Mouse (Mus musculus): ENCODE data around the gene Kdm2b.

Gene Kdm2b

DNA sequence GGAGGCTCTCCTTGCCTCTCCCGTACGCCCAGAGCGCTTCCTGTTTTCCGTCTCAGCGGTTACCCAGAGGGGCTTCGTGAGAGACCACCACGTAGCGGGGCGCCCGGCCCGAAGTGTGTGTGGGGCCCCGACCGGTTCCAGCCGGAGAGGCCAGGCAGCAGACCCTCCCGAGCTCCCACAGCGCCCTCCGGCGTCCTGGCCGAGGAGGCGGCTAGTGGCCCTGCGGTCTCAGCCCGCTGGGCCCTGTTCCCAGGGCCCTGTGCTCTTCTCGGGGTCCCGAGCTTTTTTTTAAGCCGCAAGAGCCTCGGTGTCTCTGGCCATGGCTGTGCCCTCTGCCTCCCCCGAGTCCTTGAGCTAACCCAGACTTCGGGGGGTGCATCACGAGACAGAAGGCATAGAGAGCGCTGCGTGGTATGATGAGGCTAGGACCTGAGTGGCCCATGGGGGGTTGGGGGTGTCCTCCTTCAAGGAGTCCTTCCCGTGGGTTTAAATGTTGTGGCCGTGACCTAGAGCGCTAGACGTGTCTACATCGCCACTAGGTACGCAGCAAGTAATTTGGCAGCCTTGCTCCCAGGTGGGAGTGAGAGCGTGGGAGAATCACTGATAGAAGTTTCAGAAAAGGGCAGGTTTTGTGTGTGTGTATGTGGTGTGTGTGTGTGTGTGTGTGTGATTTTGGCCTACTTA, 139.2 kb downstream of the Kdm2b start:
- DNase-seq (ENCODE audit: low read depth, low spot score): no peak

DNA sequence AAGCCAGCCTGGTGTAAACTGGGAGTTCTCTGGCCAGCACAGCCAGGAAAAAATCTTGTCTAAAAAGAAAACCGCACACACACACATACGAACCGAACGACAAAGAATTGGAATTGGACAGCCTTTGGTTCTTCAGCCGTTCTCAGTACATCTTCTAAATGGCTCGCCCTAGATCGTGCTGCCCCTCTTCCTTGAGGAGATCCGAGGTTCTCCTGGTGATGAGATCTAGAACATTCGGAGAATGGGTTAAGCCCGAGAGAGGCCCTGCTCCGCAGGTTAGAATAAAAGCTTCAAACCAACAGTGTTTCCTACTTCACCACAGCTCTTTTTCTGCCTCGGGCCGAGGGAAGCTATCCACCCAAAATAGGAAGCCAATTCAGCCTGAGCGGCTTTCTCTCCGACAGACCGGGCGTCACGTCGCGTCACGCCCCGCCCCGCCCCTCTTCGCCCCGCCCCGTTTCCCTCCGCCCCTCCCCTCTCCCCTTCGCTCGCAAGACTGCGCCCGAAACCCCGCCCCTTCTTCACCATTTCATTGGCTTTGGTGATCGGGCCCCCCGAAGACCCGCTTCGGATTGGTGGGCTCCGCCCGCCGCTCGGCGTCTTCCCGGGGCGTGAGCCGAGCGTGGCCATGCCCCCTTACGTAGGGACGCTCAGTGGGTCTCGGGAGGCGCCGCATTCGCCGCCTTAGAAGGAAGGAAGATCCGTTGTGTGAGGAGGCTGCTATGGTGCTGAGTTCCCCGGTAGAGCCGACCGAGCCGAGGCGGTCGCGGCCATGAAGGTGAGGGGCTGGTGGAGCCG, 139.9 kb downstream of the Kdm2b start, which contains the start of gene Rnf34:
Rnf34 (plus strand) TSS at position 528 of the 798 bp plus-strand sequence.
- peak; percentile 99 for DNase-seq (ENCODE audit: low read depth, low spot score)

DNA sequence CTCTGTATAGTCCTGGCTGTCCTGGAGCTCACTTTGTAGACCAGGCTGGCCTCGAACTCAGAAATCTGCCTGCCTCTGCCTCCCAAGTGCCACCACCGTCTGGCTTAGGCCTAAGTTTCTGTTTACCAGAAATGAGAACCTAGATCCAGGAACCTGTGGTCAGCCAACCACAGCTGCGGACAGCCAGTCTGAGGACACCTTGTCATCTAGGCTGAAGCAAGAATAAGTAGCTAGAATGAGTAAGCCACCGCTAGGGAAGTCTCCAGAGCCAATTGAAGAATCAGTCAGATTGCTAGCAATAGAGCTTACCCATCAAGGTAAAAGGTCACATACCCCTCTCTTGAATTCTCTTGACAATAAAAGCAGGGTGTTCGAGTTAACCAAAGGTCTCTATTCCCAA, 145.8 kb downstream of the Kdm2b start:
- no peak for DNase-seq (ENCODE audit: low read depth, low spot score)

DNA sequence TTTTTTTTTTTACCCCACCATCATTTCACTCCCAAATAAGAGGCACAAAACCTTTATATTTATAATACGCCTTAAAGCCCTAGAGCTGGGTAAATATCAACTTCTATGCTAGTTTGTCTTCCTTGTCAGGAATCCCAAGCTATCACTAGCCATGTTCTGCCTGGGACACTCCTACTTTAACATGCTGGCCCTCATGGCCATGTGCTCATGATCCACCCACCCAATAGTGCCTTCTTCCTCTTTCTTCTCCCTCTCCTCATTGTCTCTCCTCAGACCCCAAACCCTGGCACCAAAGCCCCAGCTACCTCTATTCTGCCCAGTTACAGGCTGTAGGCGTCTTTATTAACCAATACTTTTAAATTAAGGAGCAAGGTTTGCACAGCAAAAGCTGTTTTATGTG, 148.5 kb downstream of the Kdm2b start:
- no peak for DNase-seq (ENCODE audit: low read depth, low spot score)

DNA sequence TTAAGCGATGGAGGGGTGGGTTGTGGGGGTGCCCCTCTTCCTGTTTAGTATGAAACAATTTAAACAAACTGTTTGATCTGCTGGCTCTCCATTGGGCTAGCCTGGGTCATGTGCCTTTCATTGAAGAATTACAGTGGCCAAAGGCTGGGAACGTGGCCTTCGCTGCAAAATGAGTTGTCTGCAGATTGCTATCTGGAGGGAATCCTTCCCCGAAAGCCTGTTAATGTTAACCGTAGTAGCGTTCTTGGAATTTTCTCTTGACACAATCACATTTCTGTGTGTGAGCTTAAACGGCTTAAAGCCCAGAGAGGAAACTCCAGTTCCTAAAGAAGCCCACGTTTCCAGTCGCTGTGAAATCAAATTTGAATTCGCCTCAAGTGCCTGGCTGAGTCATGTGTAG, 156.6 kb downstream of the Kdm2b start:
- no peak for DNase-seq (ENCODE audit: low read depth, low spot score)

DNA sequence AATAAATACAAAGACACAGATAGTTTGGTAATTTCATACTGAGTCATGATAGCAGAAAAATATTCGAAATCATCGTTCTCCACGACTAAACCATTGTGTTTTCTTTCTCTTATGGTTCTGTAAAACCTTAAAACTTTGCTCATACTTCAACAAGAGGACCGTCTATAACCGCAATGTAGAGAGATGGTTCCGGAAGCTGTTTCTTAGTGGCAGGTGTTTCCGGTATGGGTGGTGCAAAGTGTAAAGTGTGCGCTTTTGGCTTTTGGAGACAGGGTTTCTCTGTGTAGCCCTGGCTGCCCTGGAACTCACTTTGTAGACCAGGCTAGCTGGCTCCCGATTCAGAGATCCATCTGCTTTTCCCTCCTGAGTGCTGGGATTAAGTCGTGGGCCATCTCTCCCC, 157.1 kb downstream of the Kdm2b start:
- peak; percentile 59 for DNase-seq (ENCODE audit: low read depth, low spot score)

DNA sequence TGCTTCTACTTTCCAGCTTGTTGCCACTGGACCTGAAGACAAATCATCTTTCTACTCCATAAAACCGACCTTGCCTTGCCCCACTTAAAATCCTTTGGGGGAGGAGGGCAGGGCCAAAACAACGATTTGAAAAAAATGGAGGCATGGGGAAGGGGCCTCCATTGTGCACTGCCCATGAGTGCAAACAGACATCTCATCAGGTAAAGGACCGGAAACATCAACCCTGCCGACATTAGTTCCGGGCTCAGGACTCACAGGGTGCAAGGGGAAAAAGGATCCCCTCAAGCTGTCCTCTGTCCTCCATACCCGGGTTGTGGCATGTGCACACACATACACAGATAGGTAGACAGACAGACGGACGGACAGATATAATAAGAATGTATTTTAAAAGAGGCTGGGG, 164.5 kb downstream of the Kdm2b start:
- no peak for DNase-seq (ENCODE audit: low read depth, low spot score)

DNA sequence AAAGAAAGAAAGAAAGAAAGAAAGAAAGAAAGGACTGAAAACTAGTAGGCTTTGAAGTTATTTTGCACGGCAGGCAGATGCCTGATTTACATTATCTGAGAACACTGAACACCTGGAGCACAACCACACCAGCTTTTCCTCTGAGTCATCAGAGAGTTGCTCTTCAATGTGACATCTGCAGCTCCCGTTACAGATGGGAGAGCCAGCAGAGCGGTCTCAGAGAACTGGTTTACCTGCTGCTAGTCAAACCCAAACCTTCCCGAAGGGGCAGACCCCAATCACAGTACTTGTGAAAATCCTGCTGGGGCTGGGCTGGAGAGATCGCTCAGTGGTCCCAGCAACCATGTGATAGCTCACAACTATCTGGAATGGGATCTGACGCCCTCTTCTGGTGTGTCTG, 165.2 kb downstream of the Kdm2b start:
- DNase-seq (ENCODE audit: low read depth, low spot score): no peak

DNA sequence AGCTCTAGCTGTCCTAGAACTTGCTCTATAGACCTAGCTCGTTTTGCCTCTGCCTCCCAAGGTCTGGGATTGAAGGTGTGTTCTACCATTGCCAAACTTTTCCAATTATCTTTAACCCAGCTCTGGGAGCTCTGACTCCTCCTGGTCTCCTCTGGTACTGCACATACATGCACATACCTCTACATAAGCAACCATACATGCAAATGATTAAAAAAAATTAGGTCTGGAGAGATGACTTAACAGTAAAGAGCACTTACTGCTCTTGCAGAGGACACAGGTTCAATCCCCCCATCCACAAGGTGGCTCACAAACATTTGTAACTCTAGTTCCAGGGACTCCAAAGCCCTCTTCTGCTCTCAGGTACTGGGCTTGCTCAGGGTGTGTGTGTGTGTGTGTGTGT, 165.6 kb downstream of the Kdm2b start:
- peak; percentile 24 for DNase-seq (ENCODE audit: low read depth, low spot score)

DNA sequence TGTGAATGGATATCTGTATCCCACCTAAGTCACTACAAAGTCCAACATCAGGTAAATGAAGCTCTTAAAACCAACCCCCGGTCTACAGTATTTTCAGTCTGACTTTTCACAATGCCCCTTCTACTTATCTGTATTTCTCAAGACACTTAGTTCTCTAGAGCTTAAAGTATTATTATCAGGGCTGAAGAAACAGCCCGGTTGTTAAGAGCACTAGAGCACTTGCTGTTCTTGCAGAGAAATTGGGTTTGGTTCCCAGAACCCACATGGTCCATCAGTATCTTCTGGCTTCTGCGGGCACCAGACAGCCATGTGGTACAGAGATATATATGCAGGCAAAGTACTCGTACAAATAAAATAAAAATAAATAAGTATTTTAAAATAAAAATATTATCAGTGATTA, 167.2 kb downstream of the Kdm2b start:
- DNase-seq (ENCODE audit: low read depth, low spot score): no peak

DNA sequence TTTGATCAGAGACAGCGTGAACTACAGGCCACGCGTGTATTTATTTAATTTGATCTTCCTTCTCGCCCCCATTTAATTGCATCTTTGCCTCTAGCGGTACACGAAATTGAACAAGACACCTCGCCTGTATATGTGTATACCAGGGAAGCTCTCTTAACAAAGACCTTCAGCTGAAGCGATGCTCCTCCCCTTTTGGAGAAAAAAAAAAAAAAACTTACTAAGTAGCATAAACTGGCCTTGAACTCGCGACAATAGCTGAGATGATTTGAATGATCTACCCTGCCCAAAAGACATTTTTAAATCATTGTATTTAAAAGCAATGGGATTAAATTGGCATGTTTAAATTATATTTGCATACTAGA, 168.1 kb downstream of the Kdm2b start:
- DNase-seq (ENCODE audit: low read depth, low spot score): no peak

DNA sequence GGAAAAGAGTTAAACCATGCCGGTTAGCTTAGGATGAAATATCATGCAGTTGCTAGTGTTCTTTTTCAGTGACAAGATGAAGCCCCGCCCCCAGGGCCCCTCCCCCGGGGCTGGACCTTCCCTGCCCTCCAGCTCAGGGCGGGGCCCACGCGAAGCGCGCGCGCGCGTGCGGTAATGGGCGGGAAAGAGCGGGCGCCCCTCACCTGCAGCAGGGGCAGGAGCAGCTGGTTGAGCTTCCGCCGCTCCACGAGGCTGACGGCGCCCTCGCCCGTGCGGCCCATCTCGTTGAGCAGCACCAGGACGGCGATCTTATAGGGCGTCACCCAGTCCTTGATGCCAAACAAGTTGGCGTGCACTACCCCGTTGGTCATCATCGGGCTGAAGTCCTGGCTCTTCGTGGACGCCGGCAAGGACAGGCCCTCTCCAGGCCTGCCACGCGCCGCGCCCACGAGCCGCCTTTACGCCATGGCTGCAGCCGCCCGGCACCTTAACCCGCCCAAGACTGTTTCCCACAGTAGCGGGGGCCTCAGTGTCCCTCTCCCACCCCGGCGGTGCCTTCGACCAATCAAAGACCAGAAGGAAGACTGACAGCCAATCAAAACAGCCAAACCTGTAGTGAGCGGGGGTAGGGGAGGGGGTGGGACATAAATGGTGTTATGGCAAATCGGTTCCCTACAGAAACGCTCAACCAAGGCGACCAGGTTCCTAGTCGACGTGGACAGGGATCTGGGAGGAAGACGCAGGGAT, 168.7 kb downstream of the Kdm2b start, which contains the start of gene Anapc5:
Anapc5 (minus strand) TSS at position 563 of the 747 bp plus-strand sequence.
- DNase-seq (ENCODE audit: low read depth, low spot score): peak; percentile 96

Measured in CD4-positive, CD25-positive, alpha-beta regulatory T cell, adult 2 months (primary cell).